Mouse (Mus musculus) heart, embryonic 16.5 days (tissue): ENCODE measurements around the gene Igf1. TPM values are rescaled to one million over a fixed set of nuclear protein-coding genes. Genes with fewer than 3 reads are reported as not detected.

ENCODE experiments used
- ATAC-seq: fragments of 200-750 bp; cut with Nextera tagmentation; replicated peaks from 2 replicates; pipeline ENCODE4 v1.8.0; 2017; ENCODE audit warnings: moderate number of reproducible peaks; ENCODE audit not compliant: insufficient read depth, low FRiP score; ENCODE audit errors: extremely low read depth
- H3K27ac ChIP-seq: fragments of 300-500 bp; sonication (generic); 2 replicates; pipeline ENCODE4 v1.5.1; 2014; ENCODE audit warnings: mild to moderate bottlenecking, low read length, control low read depth, moderate library complexity
- H3K27me3 ChIP-seq: fragments of 300-500 bp; sonication (generic); 2 replicates; pipeline ENCODE4 v1.6.1; 2014; ENCODE audit warnings: low read length, mixed read lengths; ENCODE audit not compliant: control insufficient read depth, insufficient read depth
- H3K36me3 ChIP-seq: fragments of 300-500 bp; sonication (generic); 2 replicates; pipeline ENCODE4 v1.6.1; 2014; ENCODE audit not compliant: control insufficient read depth, insufficient read depth
- H3K4me1 ChIP-seq: fragments of 300-500 bp; sonication (generic); 2 replicates; pipeline ENCODE4 v1.6.1; 2014; ENCODE audit warnings: low read length, mixed read lengths; ENCODE audit not compliant: control insufficient read depth, insufficient read depth
- H3K4me2 ChIP-seq: fragments of 300-500 bp; sonication (generic); 2 replicates; pipeline ENCODE4 v1.6.1; 2014; ENCODE audit warnings: low read depth, mild to moderate bottlenecking, control low read depth, low read length
- H3K4me3 ChIP-seq: fragments of 300-500 bp; sonication (generic); 2 replicates; pipeline ENCODE4 v1.5.1; 2014; ENCODE audit warnings: mild to moderate bottlenecking, control low read depth, low read length
- H3K9ac ChIP-seq: fragments of 300-500 bp; sonication (generic); 2 replicates; pipeline ENCODE4 v1.6.1; 2014; ENCODE audit warnings: low read length, control low read depth
- H3K9me3 ChIP-seq: fragments of 300-500 bp; sonication (generic); replicated peaks from 2 replicates; pipeline ENCODE4 v1.6.1; 2016; ENCODE audit warnings: low read length; ENCODE audit not compliant: control insufficient read depth
- WGBS: fragments of 180-500 bp; shearing (Covaris S2); extraction: QIAGEN DNeasy Blood & Tissue Kit; methylation state at CpG from one replicate; pipeline ENCODE4 v1.1.7; 2014; 5-methylcytosine and 5-hydroxymethylcytosine counted together
- polyA plus RNA-seq: library from polyadenylated mRNA; unstranded; fragments of >200 nt; fragmentation: Nextera tagmentation; extraction: Ambion mirVana; gene quantifications from 2 replicates; pipeline ENCODE4 v1.2.1, GENCODE M21; 2015

Gene Igf1
- polyA plus RNA-seq, 1 experiment from 2014 or later, result 28.0 TPM

GRCm38 (mm10) chr10:87901916-87902315 is 43.9 kb downstream of the Igf1 start:
- Histone ChIP-seq H3K4me1 (peaks cover 10% of the 10 kb centered on the region), H3K4me3 (no peak overlapping the region), H3K36me3 (no peaks in the 10 kb centered on the region), H3K27me3 (no peaks in the 10 kb centered on the region), H3K27ac (no peak overlapping the region), H3K9me3 (no peaks in the 10 kb centered on the region), H3K4me2 (no peak overlapping the region), H3K9ac (no peak overlapping the region)
- no peak for ATAC-seq
- WGBS, result 72% methylated on average over 7 of the region's 7 CpGs

- 48% methylated on average over 5 of the region's 5 CpGs for WGBS
- Histone ChIP-seq H3K36me3 (no peaks in the 10 kb centered on the region), H3K9ac (no peak overlapping the region), H3K9me3 (no peaks in the 10 kb centered on the region), H3K4me3 (no peak overlapping the region), H3K27me3 (no peaks in the 10 kb centered on the region), H3K4me1 (peaks cover 10% of the 10 kb centered on the region), H3K4me2 (no peak overlapping the region), H3K27ac (no peak overlapping the region)
- no peak for ATAC-seq
These were observed 46.3 kb downstream of the Igf1 start for GRCm38 (mm10) chr10:87904324-87904723.

DNA sequence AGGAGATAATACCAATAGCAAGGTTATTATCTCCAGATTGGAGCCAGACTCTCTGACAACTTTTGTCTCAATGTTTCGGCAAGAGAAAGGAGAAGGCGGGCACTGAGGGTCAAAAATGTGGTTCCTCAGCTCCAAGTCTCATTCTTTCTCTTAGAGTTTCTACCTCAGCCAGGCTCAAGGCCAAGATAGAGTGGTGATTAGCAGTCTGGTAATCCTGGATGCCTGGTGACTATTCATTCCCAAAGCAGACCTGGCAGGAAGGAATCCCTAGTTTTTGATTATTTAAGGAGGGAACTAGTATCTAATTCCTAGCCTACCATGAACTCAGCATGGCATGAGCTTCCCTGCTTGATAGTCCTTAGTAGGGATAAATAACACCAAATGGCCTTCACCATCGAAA is 47.0 kb downstream of the Igf1 start:
- Histone ChIP-seq H3K27me3 (no peaks in the 10 kb centered on the region), H3K4me1 (peaks cover 10% of the 10 kb centered on the region), H3K9me3 (no peaks in the 10 kb centered on the region), H3K36me3 (no peaks in the 10 kb centered on the region), H3K9ac (no peak overlapping the region), H3K4me3 (no peak overlapping the region), H3K4me2 (no peak overlapping the region), H3K27ac (no peak overlapping the region)
- no peak for ATAC-seq
- 62% methylated on average over 3 of the region's 3 CpGs for WGBS

DNA sequence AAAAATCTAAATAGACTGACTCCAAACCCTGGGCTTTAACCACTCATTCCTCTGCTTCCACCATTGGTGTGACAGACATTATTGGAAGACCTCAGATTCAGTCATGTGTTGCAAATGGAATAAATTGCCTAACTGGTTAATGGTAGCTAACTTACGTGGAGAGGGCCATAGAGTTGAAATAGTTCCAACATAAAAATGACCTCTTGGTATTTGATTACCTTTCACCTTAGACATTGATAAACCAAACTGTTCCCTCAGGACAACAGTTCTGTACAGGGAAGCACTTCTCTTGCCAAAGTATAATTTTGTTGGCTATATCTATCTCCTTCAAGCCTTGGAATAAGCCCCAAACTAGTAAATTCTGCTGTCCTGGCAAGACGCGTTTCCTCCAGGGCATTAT is 48.1 kb downstream of the Igf1 start:
- H3K4me3 ChIP-seq, result no peak overlapping the region
- H3K4me2 ChIP-seq, result no peak overlapping the region
- H3K36me3 ChIP-seq, result no peaks in the 10 kb centered on the region
- H3K27ac ChIP-seq, result no peak overlapping the region
- no peak for ATAC-seq
- H3K27me3 ChIP-seq, result no peaks in the 10 kb centered on the region
- no peaks in the 10 kb centered on the region for H3K9me3 ChIP-seq
- 87% methylated on average over 3 of the region's 3 CpGs for WGBS
- peaks cover 10% of the 10 kb centered on the region for H3K4me1 ChIP-seq
- no peak overlapping the region for H3K9ac ChIP-seq

GRCm38 (mm10) chr10:87906757-87907307 is 48.8 kb downstream of the Igf1 start:
- Histone ChIP-seq H3K27ac (no peak overlapping the region), H3K4me1 (peaks cover 10% of the 10 kb centered on the region), H3K4me3 (no peak overlapping the region), H3K9me3 (no peaks in the 10 kb centered on the region), H3K9ac (no peak overlapping the region), H3K27me3 (no peaks in the 10 kb centered on the region), H3K4me2 (no peak overlapping the region), H3K36me3 (no peaks in the 10 kb centered on the region)
- ATAC-seq, result no peak
- 66% methylated on average over 2 of the region's 2 CpGs for WGBS

- Histone ChIP-seq H3K9ac (no peak overlapping the region), H3K4me1 (no peaks in the 10 kb centered on the region)
These were observed 55.8 kb downstream of the Igf1 start for GRCm38 (mm10) chr10:87913852-87914251.

GRCm38 (mm10) chr10:87914932-87915331 is 56.9 kb downstream of the Igf1 start:
- no peak for ATAC-seq
- H3K27ac ChIP-seq, result no peak overlapping the region
- no peaks in the 10 kb centered on the region for H3K4me1 ChIP-seq
- WGBS, result 57% methylated on average over 10 of the region's 10 CpGs
- H3K4me3 ChIP-seq, result no peak overlapping the region
- no peaks in the 10 kb centered on the region for H3K9me3 ChIP-seq
- peaks cover 2% of the 10 kb centered on the region; the same call in 1 of the 2 replicates for H3K36me3 ChIP-seq
- H3K27me3 ChIP-seq, result no peaks in the 10 kb centered on the region
- no peak overlapping the region for H3K9ac ChIP-seq
- H3K4me2 ChIP-seq, result no peak overlapping the region

More at GRCm38 (mm10) chr10:87913852-87914251, 55.8 kb downstream of the Igf1 start:
- Histone ChIP-seq H3K4me2 (no peak overlapping the region), H3K36me3 (peaks cover 2% of the 10 kb centered on the region; the same call in 1 of the 2 replicates), H3K4me3 (no peak overlapping the region), H3K27me3 (no peaks in the 10 kb centered on the region), H3K9me3 (no peaks in the 10 kb centered on the region), H3K27ac (no peak overlapping the region)
- no peak for ATAC-seq
- WGBS, result 87% methylated on average over 3 of the region's 3 CpGs

GRCm38 (mm10) chr10:87915782-87916181 is 57.7 kb downstream of the Igf1 start:
- no peak overlapping the region for H3K27ac ChIP-seq
- ATAC-seq, result no peak
- H3K4me3 ChIP-seq, result no peak overlapping the region
- H3K4me2 ChIP-seq, result no peak overlapping the region
- H3K4me1 ChIP-seq, result no peaks in the 10 kb centered on the region
- H3K27me3 ChIP-seq, result no peaks in the 10 kb centered on the region
- H3K9ac ChIP-seq, result no peak overlapping the region
- 84% methylated on average over 3 of the region's 3 CpGs for WGBS
- peaks cover 2% of the 10 kb centered on the region; the same call in 1 of the 2 replicates for H3K36me3 ChIP-seq
- no peaks in the 10 kb centered on the region for H3K9me3 ChIP-seq

DNA sequence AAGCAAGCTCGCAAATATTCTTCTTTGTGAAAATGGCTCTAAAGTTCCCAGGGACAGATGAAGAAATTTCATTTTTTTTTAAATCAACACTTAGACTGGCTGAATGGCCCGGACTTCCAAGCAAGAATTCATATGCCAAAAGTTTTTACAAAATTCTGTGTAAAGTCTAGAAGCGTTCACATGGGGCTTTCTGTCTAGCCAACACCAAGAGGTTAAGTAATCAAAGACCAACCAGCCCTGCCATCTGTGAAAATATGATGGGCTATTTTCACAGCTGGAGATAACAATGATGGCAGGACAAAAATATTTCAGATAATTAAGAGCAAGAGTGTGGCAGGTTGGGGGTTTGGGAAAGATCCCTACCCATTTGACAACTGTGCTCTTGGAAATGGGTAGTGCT is 64.2 kb downstream of the Igf1 start:
- H3K36me3 ChIP-seq, result no peaks in the 10 kb centered on the region
- no peaks in the 10 kb centered on the region for H3K9me3 ChIP-seq
- H3K9ac ChIP-seq, result no peak overlapping the region
- no peak overlapping the region for H3K27ac ChIP-seq
- H3K4me3 ChIP-seq, result no peak overlapping the region
- 85% methylated on average over 3 of the region's 3 CpGs for WGBS
- ATAC-seq, result no peak
- no peak overlapping the region for H3K4me2 ChIP-seq
- H3K4me1 ChIP-seq, result peaks cover 9% of the 10 kb centered on the region
- H3K27me3 ChIP-seq, result no peaks in the 10 kb centered on the region
